Mouse (Mus musculus): ENCODE data around the gene Cux2. TPM values are rescaled to one million over a fixed set of nuclear protein-coding genes. Genes with fewer than 3 reads are reported as not detected.

Cux2 gene
- polyA plus RNA-seq, 1 experiment from 2014 or later, result 1.6 TPM

DNA sequence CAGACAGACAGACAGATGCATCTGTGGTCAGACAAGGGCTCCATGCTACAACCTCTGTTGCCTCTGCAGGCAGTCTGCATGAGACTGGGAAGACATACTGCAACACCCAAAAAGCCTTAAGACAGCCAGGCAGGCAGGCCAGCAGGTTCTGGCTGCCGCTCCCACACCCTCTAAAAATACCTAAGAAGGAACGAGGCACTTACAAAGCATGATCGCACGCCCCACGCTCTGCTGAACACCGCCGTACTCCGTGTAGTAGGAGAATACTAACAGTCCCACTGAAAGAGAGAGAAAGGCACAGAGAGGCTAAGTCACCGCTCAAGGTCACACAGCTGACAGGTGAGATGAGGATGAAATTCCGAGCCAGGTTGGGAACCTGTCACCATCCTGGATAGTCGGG, 6.3 kb downstream of the Cux2 start:
- no peak for TF ChIP-seq CTCF (IDR thresholded peaks at IDR 0.05)
- ATAC-seq (no peak), DNase-seq (ENCODE audit: low read depth, low spot score) (no peak)
- CTCF ChIA-PET, result no interaction called here
- in situ Hi-C loops (cut with MboI; ENCODE audit: low pct_unique_long_range_greater_than_20kb), result no loop called here
- POLR2A ChIA-PET, result no interaction called here
- H3K27me3 ChIP-seq, result peaks cover 10% of the 10 kb centered on the region

DNA sequence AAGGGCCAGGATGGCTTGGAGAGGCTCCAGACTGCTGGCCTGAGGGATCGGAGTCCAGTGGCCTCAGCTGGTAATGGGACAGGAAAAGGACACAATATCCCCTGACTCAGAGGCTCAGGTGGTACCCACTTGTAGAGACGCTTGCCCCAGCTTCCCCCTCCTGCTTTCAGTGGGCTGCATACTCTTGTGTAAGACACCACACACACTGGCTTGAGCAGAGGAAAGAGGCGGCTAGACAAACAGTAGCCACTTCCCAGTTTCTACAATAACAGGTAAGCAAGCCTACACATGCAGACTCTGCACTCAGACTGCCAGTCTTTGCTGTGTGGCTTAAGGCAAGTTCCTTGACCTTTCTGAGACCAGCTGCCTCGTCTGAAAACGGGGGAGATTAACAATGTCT, 14.6 kb downstream of the Cux2 start:
- DNase-seq (ENCODE audit: low read depth, low spot score) (no peak), ATAC-seq (no peak)
- in situ Hi-C loops (cut with MboI; ENCODE audit: low pct_unique_long_range_greater_than_20kb), result no loop called here
- no peak for TF ChIP-seq CTCF (IDR thresholded peaks at IDR 0.05)
- CTCF ChIA-PET, result no interaction called here
- POLR2A ChIA-PET, result no interaction called here
- H3K27me3 ChIP-seq, result no peaks in the 10 kb centered on the region

GRCm38 (mm10) chr5:122033167-122033478, 16.8 kb downstream of the Cux2 start:
- ChIA-PET CTCF (no interaction called here), POLR2A (no interaction called here)
- H3K27me3 ChIP-seq, result no peaks in the 10 kb centered on the region
- no peak for DNase-seq (ENCODE audit: low read depth, low spot score)
- in situ Hi-C loops (cut with MboI; ENCODE audit: low pct_unique_long_range_greater_than_20kb), result no loop called here
- ATAC-seq, result no peak
- TF ChIP-seq CTCF (IDR thresholded peaks at IDR 0.05), result no peak

DNA sequence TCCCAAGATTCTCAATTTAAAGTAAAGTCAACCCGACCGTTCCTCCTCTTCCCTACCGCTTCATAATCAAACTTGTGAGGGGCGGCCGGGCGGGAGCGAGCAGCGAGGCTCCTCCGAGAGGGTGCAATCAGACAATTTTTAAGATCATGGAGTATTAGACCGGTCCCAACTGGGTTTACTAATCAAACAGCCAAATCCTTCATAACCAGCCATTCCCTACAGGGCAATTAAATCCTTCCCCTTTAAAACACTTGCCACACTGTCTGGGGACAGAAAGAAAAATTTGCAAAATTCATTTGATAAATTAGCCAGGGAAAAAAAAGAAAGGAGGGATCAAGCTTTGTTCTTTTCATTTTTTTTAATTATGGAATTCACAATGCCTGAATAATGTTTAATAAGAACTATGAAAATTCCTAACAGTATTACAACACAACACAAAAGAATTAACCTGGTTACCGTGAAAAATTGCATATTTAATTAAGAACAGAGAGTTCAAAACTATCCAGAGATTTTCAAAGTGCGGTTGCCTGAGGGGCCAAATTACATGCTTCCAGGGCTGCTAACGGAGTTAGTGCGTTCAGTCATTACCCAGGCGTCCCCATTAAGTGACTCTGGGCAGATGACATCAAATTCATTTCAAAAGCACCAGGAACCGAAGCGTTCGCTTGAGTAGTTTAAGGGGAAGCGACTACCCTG, 17.3 kb downstream of the Cux2 start:
- ChIA-PET POLR2A (interaction anchor here (0.5 kb wide), 1 partner anchor 19 kb away, joined by 4 read pairs; no protein-coding TSS in a partner anchor), CTCF (no interaction called here)
- H3K27me3 ChIP-seq, result no peaks in the 10 kb centered on the region
- in situ Hi-C loops (cut with MboI; ENCODE audit: low pct_unique_long_range_greater_than_20kb), result no loop called here
- ATAC-seq (no peak), DNase-seq (ENCODE audit: low read depth, low spot score) (no peak)
- no peak for TF ChIP-seq CTCF (IDR thresholded peaks at IDR 0.05)

DNA sequence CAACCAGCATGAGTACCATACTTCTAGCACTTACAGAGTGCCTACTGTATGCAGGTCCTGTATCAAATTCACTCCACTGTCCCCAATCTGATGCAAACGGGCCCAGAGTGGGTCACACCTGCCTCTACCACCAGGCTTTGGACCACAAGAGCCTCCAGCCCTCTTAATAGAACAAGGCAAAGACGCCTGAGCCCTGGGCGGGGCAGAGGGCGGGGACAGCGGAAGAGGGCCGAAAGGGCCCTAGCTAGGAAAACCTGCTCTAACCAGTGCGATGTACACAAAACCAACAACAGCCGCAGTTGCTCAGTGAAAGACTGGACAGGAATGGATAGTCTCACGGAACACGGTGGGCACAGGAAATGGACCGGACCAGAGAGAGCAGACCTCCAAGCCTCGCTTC, 18.8 kb downstream of the Cux2 start:
- no peak for DNase-seq (ENCODE audit: low read depth, low spot score)
- TF ChIP-seq CTCF (IDR thresholded peaks at IDR 0.05), result no peak
- POLR2A ChIA-PET, result no interaction called here
- in situ Hi-C loops (cut with MboI; ENCODE audit: low pct_unique_long_range_greater_than_20kb), result no loop called here
- no peak for ATAC-seq
- CTCF ChIA-PET, result no interaction called here
- H3K27me3 ChIP-seq, result no peaks in the 10 kb centered on the region

- POLR2A ChIA-PET, result no interaction called here
- ATAC-seq, result no peak
- TF ChIP-seq CTCF (IDR thresholded peaks at IDR 0.05), result no peak
- CTCF ChIA-PET, result no interaction called here
- no peak for DNase-seq (ENCODE audit: low read depth, low spot score)
- in situ Hi-C loops (cut with MboI; ENCODE audit: low pct_unique_long_range_greater_than_20kb), result no loop called here
- no peaks in the 10 kb centered on the region for H3K27me3 ChIP-seq
Measured at GRCm38 (mm10) chr5:122030640-122031039, 19.3 kb downstream of the Cux2 start.

- in situ Hi-C loops (cut with MboI; ENCODE audit: low pct_unique_long_range_greater_than_20kb), result no loop called here
Measured at GRCm38 (mm10) chr5:122026771-122027170, 23.1 kb downstream of the Cux2 start.

GRCm38 (mm10) chr5:122026284-122026683, 23.6 kb downstream of the Cux2 start:
- CTCF ChIA-PET, result no interaction called here
- POLR2A ChIA-PET, result no interaction called here
- H3K27me3 ChIP-seq, result no peaks in the 10 kb centered on the region
- DNase-seq (ENCODE audit: low read depth, low spot score), result no peak
- no peak for TF ChIP-seq CTCF (IDR thresholded peaks at IDR 0.05)
- ATAC-seq, result no peak
- in situ Hi-C loops (cut with MboI; ENCODE audit: low pct_unique_long_range_greater_than_20kb), result no loop called here

More at GRCm38 (mm10) chr5:122026771-122027170, 23.1 kb downstream of the Cux2 start:
- no peak for TF ChIP-seq CTCF (IDR thresholded peaks at IDR 0.05)
- DNase-seq (ENCODE audit: low read depth, low spot score), result no peak
- no peaks in the 10 kb centered on the region for H3K27me3 ChIP-seq
- no peak for ATAC-seq
- ChIA-PET CTCF (no interaction called here), POLR2A (no interaction called here)

GRCm38 (mm10) chr5:122025117-122025516, 24.8 kb downstream of the Cux2 start:
- TF ChIP-seq CTCF (IDR thresholded peaks at IDR 0.05), result no peak
- in situ Hi-C loops (cut with MboI; ENCODE audit: low pct_unique_long_range_greater_than_20kb), result no loop called here
- no peaks in the 10 kb centered on the region for H3K27me3 ChIP-seq
- CTCF ChIA-PET, result no interaction called here
- POLR2A ChIA-PET, result no interaction called here
- no peak for ATAC-seq
- no peak for DNase-seq (ENCODE audit: low read depth, low spot score)

- H3K27me3 ChIP-seq, result no peaks in the 10 kb centered on the region
- DNase-seq (ENCODE audit: low read depth, low spot score), result no peak
Measured at GRCm38 (mm10) chr5:122019288-122019687, 30.6 kb downstream of the Cux2 start.

DNA sequence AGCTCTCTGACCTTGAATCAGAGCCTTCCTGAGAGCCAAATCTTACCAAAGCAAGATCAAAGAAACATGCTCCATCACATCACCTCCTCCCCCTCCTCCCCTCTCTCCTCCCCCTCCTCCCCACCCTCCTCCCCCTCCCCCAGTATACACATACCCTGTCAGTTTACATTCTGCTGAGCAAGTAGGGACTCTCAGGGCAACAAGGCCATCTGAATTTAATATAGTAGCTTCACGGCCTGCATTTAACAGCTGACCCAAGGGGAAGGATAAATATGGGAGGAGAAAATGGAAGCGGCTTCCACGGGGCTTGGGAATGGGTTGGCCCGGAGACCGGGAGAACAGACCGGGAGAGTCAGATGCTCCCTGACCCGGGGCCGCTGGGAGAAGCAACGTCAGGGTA, 32.1 kb downstream of the Cux2 start:
- no peak for DNase-seq (ENCODE audit: low read depth, low spot score)
- TF ChIP-seq CTCF (IDR thresholded peaks at IDR 0.05), result no peak
- no peaks in the 10 kb centered on the region for H3K27me3 ChIP-seq
- ChIA-PET POLR2A (no interaction called here), CTCF (no interaction called here)
- in situ Hi-C loops (cut with MboI; ENCODE audit: low pct_unique_long_range_greater_than_20kb), result no loop called here
- no peak for ATAC-seq

More at GRCm38 (mm10) chr5:122019288-122019687, 30.6 kb downstream of the Cux2 start:
- in situ Hi-C loops (cut with MboI; ENCODE audit: low pct_unique_long_range_greater_than_20kb), result no loop called here
- ATAC-seq, result no peak
- ChIA-PET CTCF (no interaction called here), POLR2A (no interaction called here)
- TF ChIP-seq CTCF (IDR thresholded peaks at IDR 0.05), result no peak

DNA sequence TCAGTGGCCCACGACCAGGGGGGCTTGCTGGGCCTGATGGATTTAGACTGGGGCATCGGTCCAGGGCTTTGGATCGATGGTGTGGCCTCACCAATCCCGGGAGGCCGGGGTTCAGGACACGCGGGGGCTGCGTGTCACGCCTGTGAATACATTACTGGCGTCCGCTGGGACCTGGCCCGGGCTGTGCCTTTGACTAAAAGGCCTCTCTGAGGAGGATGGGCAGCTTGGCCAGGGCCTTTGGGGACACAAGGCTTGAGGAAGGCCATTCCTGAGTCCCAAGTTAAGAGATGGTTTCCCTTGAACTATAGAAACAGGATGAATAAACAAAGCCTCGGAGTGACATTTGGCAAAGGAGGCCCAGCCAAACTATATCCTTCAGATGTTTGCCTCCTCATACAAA, 32.6 kb downstream of the Cux2 start:
- in situ Hi-C loops (cut with MboI; ENCODE audit: low pct_unique_long_range_greater_than_20kb), result no loop called here
- no peak for ATAC-seq
- POLR2A ChIA-PET, result no interaction called here
- TF ChIP-seq CTCF (IDR thresholded peaks at IDR 0.05), result no peak
- no peaks in the 10 kb centered on the region for H3K27me3 ChIP-seq
- no peak for DNase-seq (ENCODE audit: low read depth, low spot score)
- CTCF ChIA-PET, result no interaction called here
